Mouse (Mus musculus) heart, adult 2 months (tissue): ENCODE measurements around the gene Tmem230. TPM values are rescaled to one million over a fixed set of nuclear protein-coding genes. Genes with fewer than 3 reads are reported as not detected.

Experiments used
- DNase-seq, 2 experiments: peaks; one replicate each; pipeline ENCODE4 v3.0.0; 2021
- H3K27ac ChIP-seq: fragments of 200-600 bp; 2 replicates; pipeline ENCODE4 v1.8.1; 2022
- H3K27me3 ChIP-seq: fragments of 200-500 bp; 2 replicates; pipeline ENCODE4 v1.6.1; 2012; ENCODE audit warnings: mild to moderate bottlenecking, low read length, inconsistent platforms, mixed read lengths; ENCODE audit not compliant: control insufficient read depth, insufficient read depth
- H3K36me3 ChIP-seq: fragments of 200-500 bp; 2 replicates; pipeline ENCODE4 v1.6.1; 2012; ENCODE audit warnings: low read length, inconsistent platforms; ENCODE audit not compliant: control insufficient read depth, insufficient read depth
- H3K4me1 ChIP-seq: fragments of 200-500 bp; 2 replicates; pipeline ENCODE4 v1.6.1; 2011; ENCODE audit warnings: low read length; ENCODE audit not compliant: control insufficient read depth, insufficient read depth
- H3K4me3 ChIP-seq: fragments of 200-600 bp; 2 replicates; pipeline ENCODE4 v1.8.1; 2022
- H3K79me2 ChIP-seq: fragments of 200-500 bp; replicated peaks from 2 replicates; pipeline ENCODE4 v1.6.1; 2012; ENCODE audit warnings: mild to moderate bottlenecking, inconsistent platforms, low read length, moderate library complexity, mixed read lengths; ENCODE audit not compliant: control insufficient read depth, insufficient read depth
- H3K9ac ChIP-seq: fragments of 200-500 bp; 2 replicates; pipeline ENCODE4 v1.6.1; 2012; ENCODE audit warnings: low read depth, mild to moderate bottlenecking, control low read depth, inconsistent platforms, low read length, mixed read lengths
- CTCF ChIP-seq: fragments of 200-600 bp; IDR thresholded peaks from 2 replicates; pipeline ENCODE4 v1.8.1; 2022; ENCODE audit warnings: antibody characterized with exemption, mild to moderate bottlenecking, moderate library complexity
- EP300 ChIP-seq: fragments of 200-500 bp; IDR thresholded peaks from 2 replicates; pipeline ENCODE4 v1.6.1; 2011; ENCODE audit warnings: low read depth, low read length, control low read depth; ENCODE audit not compliant: insufficient read depth
- POLR2A ChIP-seq: fragments of 200-500 bp; IDR thresholded peaks from 2 replicates; pipeline ENCODE4 v1.6.1; 2011; ENCODE audit warnings: mild to moderate bottlenecking, low read depth, low read length, control low read depth; ENCODE audit not compliant: insufficient read depth
- WGBS: fragments of 180-500 bp; shearing (Covaris S2); methylation state at CpG from one replicate; pipeline ENCODE4 v1.1.7; 2018; 5-methylcytosine and 5-hydroxymethylcytosine counted together
- intact Hi-C: fragments of 180-260 bp; cut with DNase I; formaldehyde crosslinking; loops from one replicate; pipeline ENCODE4 v1.15.1; 2025
- polyA plus RNA-seq: library from polyadenylated mRNA; depleted of rRNA; stranded (reverse); fragments of >200 nt; gene quantifications from 2 replicates; pipeline ENCODE4 v1.2.3, GENCODE M21; 2012
- total RNA-seq, 2 experiments: library from RNA; stranded (reverse); gene quantifications; 2 replicates each; pipeline ENCODE4 v1.2.3; 2021

Gene Tmem230
- total and polyA plus RNA-seq, 3 experiments, result 23.1 to 28.0 (median 23.3) TPM

DNA sequence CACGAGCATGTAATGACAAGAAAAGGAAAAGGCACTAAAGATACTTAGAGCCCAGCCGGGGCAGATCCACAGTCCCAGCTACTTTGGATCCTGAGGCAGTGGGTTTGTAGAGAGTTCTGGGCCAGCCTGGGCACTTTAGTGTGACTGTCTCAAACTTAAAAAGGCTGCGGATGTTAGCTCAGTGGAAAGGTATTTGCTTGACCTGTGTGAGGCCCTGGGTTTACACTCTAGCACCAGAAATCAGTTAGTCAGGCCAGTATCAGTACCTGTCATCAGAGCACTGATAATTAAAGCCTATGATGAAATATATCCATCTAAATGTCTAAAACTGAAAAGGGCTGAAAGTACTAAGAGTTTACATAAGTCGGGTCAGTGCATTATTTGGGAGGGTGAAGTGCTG is 28.6 kb upstream of the Tmem230 start:
- no peak overlapping the region for H3K4me3 ChIP-seq
- TF ChIP-seq POLR2A, result no peak
- no peak for TF ChIP-seq CTCF
- TF ChIP-seq EP300, result no peak
- peaks cover 14% of the 10 kb centered on the region for H3K79me2 ChIP-seq
- intact Hi-C loops, result no loop called here
- 65% methylated on average over 4 of the region's 4 CpGs for WGBS
- H3K27ac ChIP-seq, result no peak overlapping the region
- H3K4me1 ChIP-seq, result peaks cover 21% of the 10 kb centered on the region
- no peaks in the 10 kb centered on the region for H3K27me3 ChIP-seq
- DNase-seq, result no peak
- peaks cover 27% of the 10 kb centered on the region for H3K36me3 ChIP-seq
- H3K9ac ChIP-seq, result no peak overlapping the region

DNA sequence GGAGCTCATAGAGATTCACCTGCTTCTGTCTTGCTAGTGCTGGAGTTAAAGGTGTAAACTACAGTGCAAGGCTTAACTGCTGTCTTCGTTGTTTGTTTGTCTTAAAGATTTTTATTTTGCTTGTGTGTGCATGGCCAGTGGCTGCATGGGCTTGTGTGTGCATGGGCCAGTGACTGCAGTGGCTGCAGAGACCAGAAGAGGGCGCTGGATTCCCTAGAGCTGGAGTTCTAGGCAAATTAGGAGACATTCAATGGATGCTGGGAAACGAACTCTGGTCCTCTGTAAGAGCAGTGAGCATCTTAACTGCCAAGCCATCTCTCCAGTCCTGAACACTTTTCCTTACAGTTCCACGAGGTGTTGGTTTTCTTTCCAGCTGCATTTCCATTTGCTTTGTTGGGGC is 27.9 kb upstream of the Tmem230 start:
- WGBS, result 78% methylated on average over 4 of the region's 4 CpGs

DNA sequence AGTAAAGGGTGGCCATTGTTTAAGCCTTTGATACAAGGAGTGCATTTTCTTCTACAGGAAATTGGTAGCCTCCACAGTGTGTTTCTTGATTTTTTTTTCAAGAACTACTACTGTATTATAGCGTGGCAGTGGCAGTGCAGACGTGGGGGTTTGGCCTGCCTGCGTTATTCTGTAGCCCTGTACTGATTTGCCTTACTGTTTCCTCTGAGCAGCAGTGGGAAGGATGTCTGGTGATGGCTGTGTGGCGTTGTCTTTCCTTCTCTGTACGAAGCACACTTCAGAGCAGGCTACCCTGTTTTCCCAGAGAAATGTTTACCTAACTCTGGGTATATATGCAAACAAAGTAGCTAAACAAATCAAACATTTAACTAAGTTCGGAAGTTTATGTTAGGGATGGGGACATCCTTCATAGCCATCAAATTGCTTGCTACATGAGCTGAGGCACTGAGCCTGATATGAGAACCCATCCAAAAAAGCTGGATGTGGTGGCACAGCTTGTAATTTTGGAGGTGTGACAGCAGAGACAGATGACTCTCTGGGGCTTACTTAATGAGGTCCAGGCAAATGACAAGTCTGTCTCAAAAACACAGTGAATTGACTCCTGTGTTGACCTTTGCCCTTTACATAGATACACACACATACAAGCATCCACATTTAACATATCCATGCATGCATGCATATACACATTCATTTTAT is 25.2 kb upstream of the Tmem230 start:
- WGBS, result 45% methylated on average over 6 of the region's 6 CpGs
- H3K27ac ChIP-seq, result no peak overlapping the region

More for the DNA sequence above, 27.9 kb upstream of the Tmem230 start:
- no peak overlapping the region for H3K4me3 ChIP-seq
- TF ChIP-seq POLR2A (no peak), CTCF (peak; percentile 53)
- peaks cover 15% of the 10 kb centered on the region for H3K79me2 ChIP-seq
- H3K27ac ChIP-seq, result no peak overlapping the region
- H3K9ac ChIP-seq, result no peak overlapping the region
- no peaks in the 10 kb centered on the region for H3K27me3 ChIP-seq
- DNase-seq, result no peak
- intact Hi-C loops, result no loop called here
- peaks cover 18% of the 10 kb centered on the region for H3K4me1 ChIP-seq
- peaks cover 23% of the 10 kb centered on the region for H3K36me3 ChIP-seq

DNA sequence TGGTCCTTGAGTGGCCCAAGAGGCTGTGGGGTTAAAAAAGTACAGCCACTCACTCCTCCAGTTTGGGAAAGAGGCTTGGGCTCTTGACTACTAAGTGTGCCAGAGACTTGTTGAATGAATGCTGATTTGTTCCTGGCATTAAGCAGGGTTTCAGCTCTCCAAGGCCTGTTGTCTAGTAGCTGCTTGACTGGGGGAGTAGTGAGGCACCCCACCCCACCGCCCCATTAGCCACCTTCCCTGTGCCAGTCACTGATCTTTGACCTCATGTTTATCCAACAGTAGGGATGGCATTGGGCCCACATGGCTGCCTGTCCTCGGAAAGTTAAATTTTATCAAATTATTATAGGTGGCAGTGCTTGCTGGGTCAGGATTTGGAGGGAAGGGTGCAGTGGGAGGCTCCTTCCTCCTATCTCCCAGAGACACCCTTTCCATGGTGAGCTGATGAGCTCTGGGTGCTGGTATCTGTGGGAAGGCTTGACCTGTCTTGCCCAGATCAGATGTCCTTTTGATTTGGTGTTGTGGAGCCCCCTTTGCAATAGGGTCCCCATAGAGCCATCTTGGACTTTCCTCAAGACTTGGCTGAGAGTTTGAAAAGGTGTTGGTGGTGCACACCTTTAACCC is 22.8 kb upstream of the Tmem230 start:
- H3K27ac ChIP-seq, result peak overlapping the region; percentile 44
- peaks cover 15% of the 10 kb centered on the region for H3K4me1 ChIP-seq
- TF ChIP-seq EP300 (no peak), CTCF (no peak), POLR2A (no peak)
- H3K36me3 ChIP-seq, result peaks cover 19% of the 10 kb centered on the region
- peaks cover 14% of the 10 kb centered on the region for H3K79me2 ChIP-seq
- peak in 1 of 2 experiments; percentile 17 for DNase-seq
- H3K4me3 ChIP-seq, result no peak overlapping the region
- intact Hi-C loops, result no loop called here
- no peaks in the 10 kb centered on the region for H3K27me3 ChIP-seq
- H3K9ac ChIP-seq, result no peak overlapping the region
- WGBS, result 45% methylated on average over 2 of the region's 2 CpGs

More for the DNA sequence above, 25.2 kb upstream of the Tmem230 start:
- peaks cover 19% of the 10 kb centered on the region for H3K79me2 ChIP-seq
- peaks cover 14% of the 10 kb centered on the region for H3K4me1 ChIP-seq
- TF ChIP-seq CTCF (no peak), EP300 (no peak), POLR2A (no peak)
- H3K4me3 ChIP-seq, result no peak overlapping the region
- intact Hi-C loops, result no loop called here
- H3K9ac ChIP-seq, result no peak overlapping the region
- H3K27me3 ChIP-seq, result no peaks in the 10 kb centered on the region
- H3K36me3 ChIP-seq, result peaks cover 11% of the 10 kb centered on the region
- DNase-seq, result no peak

DNA sequence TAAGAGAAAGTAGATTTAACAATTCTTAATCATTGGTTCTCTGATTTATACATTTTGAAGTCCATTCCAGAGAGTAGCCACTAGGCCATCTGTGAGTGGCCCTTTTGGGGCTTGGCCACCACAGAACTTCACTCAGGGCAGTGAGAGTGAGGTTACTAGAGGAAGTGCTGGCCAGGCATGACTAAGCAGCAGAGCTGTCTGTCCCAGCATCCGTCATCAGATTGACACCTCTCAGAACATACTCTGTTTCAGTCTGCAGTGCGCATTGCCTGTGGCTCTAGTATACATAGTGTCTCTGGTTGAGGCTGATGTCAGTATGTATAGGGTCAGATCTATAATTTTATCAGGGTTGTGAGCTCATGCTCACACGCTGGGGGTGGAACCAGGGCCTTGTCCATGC is 21.6 kb upstream of the Tmem230 start:
- intact Hi-C loops, result loop anchor here (10.0 kb wide), 1 partner anchor 446 kb away; no protein-coding TSS in a partner anchor

DNA sequence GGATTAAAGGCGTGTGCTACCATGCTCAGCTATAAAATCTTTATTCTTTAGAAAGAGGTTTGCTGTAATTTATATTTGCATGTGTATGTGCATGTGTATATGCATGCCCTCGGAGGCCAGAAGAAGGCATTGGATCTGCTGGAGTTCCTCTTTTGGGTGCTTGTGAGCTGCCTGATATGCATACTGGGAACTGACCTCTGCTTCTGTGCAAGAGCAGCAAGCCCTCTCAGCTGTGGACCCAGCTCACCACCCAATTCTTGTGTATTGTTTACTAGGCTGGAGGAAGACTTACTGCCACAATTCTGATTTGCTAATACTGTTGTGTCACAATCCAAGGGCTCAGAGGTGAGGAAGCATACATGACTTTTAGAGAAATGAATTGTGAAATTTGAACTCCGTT is 18.5 kb upstream of the Tmem230 start:
- Histone ChIP-seq H3K4me3 (no peak overlapping the region), H3K27ac (peak overlapping the region; percentile 24), H3K9ac (no peak overlapping the region), H3K4me1 (peaks cover 18% of the 10 kb centered on the region), H3K27me3 (no peaks in the 10 kb centered on the region), H3K79me2 (peaks cover 11% of the 10 kb centered on the region), H3K36me3 (peaks cover 16% of the 10 kb centered on the region)
- 71% methylated on average over 3 of the region's 3 CpGs for WGBS
- TF ChIP-seq EP300 (no peak), POLR2A (no peak), CTCF (no peak)
- no peak for DNase-seq
- intact Hi-C loops, result loop anchor here (10.0 kb wide), 1 partner anchor 449 kb away; no protein-coding TSS in a partner anchor

More for the DNA sequence above, 21.6 kb upstream of the Tmem230 start:
- Histone ChIP-seq H3K79me2 (peaks cover 13% of the 10 kb centered on the region), H3K9ac (no peak overlapping the region), H3K27me3 (no peaks in the 10 kb centered on the region), H3K4me1 (peaks cover 18% of the 10 kb centered on the region), H3K27ac (peak overlapping the region; percentile 42), H3K4me3 (no peak overlapping the region), H3K36me3 (peaks cover 20% of the 10 kb centered on the region)
- peak; percentile 33 to 40 for DNase-seq
- WGBS, result 45% methylated on average over 3 of the region's 3 CpGs
- TF ChIP-seq CTCF, result no peak
- TF ChIP-seq POLR2A, result no peak
- no peak for TF ChIP-seq EP300
